Mouse (Mus musculus): ENCODE measurements around the gene Rhox11.

DNA sequence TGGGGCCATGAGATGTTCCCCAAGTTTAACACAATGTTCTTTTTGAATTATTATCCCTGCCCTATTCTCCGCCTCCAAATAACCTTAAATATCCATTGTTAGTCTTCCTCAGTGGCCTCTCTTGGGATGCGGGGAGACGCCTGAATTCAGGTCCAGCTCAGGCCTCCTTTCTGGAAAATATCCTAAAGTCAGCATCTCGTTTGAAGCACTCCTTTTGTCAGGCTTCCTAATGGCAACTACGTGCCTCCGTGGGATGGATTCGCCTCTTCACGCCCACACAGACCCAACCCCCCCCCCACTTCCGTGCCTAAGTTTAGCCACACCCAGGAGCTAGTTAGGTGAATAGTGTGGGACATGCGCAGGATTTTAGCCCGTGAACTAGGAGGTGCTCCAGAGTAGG is 18.8 kb downstream of the Rhox11 start, which contains the start of gene Rhox10:
- TF ChIP-seq CTCF (IDR thresholded peaks at IDR 0.05) (no peak), EP300 (IDR thresholded peaks at IDR 0.05) (no peak)

Data from lung, postnatal 0 days (tissue).